Mouse (Mus musculus) adrenal gland, postnatal 14 days (tissue): ENCODE measurements around the gene Igfbp6. TPM values are rescaled to one million over a fixed set of nuclear protein-coding genes. Genes with fewer than 3 reads are reported as not detected.

Source experiments
- DNase-seq: peaks from one replicate; pipeline ENCODE4 v3.0.0; 2021; ENCODE audit warnings: mixed read lengths
- long read RNA-seq, 2 experiments: library from polyadenylated mRNA; stranded (forward); transcript quantifications; one replicate each; pipeline ENCODE4 v2.0.0; 2021
- total RNA-seq: library from RNA; stranded (reverse); gene quantifications from 2 replicates; pipeline ENCODE4 v1.2.3, GENCODE M21; 2021

Igfbp6 gene
- 45.7 and 48.0 TPM in 2 replicates for total RNA-seq
- long read RNA-seq, experiment 1, transcript Igfbp6-201 (4 exons, 1,112 nt): major isoform, 18 of 29 reads
- long read RNA-seq, experiment 1, partial matches to known transcripts: 11 of 29 reads
- long read RNA-seq, experiment 1, other reads (novel, unspliced or antisense): 0 of 29 reads
- long read RNA-seq, experiment 2, transcript Igfbp6-201 (4 exons, 1,112 nt): major isoform, 32 of 51 reads
- long read RNA-seq, experiment 2, partial matches to known transcripts: 19 of 51 reads
- long read RNA-seq, experiment 2, other reads (novel, unspliced or antisense): 0 of 51 reads

GRCm38 (mm10) chr15:102144274-102144711 lies at the start of gene Igfbp6:
Igfbp6 (plus strand) TSS chr15:102144362.
- DNase-seq: no peak

- no peak for DNase-seq
Measured at GRCm38 (mm10) chr15:102094988-102095387, 49.2 kb upstream of the Igfbp6 start.

DNA sequence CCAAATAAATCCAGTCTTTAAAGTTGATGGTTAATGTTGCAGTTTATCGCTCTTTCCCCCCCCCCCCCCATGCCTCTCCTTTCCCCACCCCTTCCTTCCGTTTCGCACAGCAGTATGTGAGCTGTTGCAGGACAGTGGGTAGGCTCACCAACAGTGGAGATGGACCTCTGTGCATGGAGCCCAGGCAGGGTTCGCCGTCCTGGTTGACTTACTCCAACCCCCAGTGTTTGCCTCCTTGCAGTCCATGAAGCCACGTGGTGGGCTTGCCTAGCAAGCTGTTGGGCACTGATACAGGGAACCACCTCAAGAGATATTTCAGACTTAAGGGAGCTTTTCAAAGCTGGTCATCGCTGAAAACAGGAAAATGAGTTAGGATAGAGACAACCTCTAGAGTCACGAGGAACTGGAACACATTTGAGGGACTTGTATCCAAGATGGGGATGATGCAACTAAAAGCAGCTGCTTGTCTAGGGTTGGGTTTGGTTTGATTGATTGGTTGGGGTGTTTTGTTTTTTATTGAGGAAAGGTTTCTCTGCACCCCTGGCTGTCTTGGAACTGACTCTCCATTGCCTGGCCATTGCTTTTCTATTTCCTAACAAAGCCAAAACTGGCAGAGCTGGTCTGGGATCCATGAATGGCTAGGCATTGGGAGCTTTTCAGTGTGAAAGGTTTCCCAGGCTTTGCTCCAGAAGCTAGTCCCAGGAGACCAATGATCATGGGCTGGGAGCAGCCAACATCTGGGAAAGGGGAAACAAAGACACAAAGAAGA lies 46.8 kb upstream of the Igfbp6 start:
- peak; percentile 65 for DNase-seq

GRCm38 (mm10) chr15:102097991-102098555 lies 46.1 kb upstream of the Igfbp6 start:
- DNase-seq: peak; percentile 25

GRCm38 (mm10) chr15:102099260-102099659 lies 44.9 kb upstream of the Igfbp6 start:
- no peak for DNase-seq

DNA sequence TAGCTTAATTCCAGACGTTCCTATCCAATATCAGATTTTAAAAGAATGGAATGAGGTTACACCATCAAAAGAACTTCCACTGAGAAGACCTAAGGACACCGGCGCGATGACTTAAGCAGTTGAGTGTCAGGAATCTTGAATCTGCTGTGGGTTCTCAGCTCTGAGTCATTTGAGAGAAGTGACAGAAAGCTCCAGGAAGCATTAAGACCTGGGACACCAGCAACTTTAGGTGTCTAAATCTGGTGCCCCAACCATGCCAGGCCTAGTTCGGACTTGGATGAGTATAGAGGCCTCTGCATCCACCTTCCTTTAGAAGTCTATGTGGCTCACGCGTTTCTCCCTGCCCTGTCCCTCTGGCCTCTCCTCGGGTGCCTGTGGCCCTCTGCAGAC lies 44.4 kb upstream of the Igfbp6 start:
- no peak for DNase-seq

GRCm38 (mm10) chr15:102100161-102100981 lies 43.8 kb upstream of the Igfbp6 start, which contains the start of gene Tns2:
Tns2 (plus strand) TSS chr15:102100413.
- peak; percentile 93 for DNase-seq

- peak; percentile 61 for DNase-seq
Measured at GRCm38 (mm10) chr15:102100996-102101671, 43.0 kb upstream of the Igfbp6 start.

DNA sequence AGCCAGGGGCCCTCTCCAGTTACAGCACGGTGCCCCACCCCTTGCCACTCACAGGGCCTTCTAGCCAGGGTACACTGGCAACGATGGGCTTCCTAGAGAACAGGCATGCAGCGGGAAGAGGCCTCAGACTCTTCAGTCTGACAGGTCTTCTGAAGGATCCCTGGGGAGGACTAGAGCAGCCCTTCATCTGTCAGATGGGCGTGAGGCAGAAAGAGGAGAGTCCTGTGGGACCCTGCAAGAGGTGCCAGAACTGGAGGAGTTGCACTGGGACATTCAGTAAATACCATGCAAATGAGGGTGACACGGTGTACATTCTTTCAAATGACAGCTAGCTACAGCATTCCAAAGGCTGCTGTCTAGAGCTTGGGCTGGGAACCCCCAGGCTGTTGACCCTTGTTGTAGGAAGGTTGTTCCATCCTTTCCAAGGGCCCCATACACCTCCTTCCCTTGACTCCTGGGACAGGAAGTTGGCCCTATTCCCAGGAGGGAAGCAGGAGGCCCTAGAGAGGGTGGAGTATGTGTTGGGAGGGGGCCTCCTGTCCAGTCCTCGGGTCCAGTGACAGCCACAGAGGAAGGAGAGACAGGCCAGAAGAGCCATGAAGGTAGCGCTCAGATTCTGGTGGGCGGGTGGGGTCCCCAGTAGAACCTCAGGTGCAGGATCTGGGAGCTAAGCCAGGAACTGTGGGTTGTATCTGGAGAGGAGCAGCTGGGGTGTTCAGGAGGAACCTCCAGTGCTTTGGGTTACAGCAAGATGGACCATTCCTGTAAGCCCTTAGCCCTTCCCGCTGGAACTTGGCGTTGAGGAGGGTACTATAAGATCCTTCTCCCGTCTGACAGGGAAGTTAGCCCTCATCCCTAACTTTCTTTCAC lies 42.3 kb upstream of the Igfbp6 start:
- peak; percentile 79 for DNase-seq

GRCm38 (mm10) chr15:102102548-102103121 lies 41.5 kb upstream of the Igfbp6 start:
- peak; percentile 82 for DNase-seq

GRCm38 (mm10) chr15:102103371-102103946 lies 40.7 kb upstream of the Igfbp6 start:
- peak; percentile 66 for DNase-seq

- DNase-seq: peak; percentile 83
Measured at GRCm38 (mm10) chr15:102103947-102104555, 40.1 kb upstream of the Igfbp6 start.

- DNase-seq: peak; percentile 90
Measured at GRCm38 (mm10) chr15:102105360-102105759, 38.8 kb upstream of the Igfbp6 start.

- peak; percentile 56 for DNase-seq
Measured at GRCm38 (mm10) chr15:102105764-102106730, 38.1 kb upstream of the Igfbp6 start.

DNA sequence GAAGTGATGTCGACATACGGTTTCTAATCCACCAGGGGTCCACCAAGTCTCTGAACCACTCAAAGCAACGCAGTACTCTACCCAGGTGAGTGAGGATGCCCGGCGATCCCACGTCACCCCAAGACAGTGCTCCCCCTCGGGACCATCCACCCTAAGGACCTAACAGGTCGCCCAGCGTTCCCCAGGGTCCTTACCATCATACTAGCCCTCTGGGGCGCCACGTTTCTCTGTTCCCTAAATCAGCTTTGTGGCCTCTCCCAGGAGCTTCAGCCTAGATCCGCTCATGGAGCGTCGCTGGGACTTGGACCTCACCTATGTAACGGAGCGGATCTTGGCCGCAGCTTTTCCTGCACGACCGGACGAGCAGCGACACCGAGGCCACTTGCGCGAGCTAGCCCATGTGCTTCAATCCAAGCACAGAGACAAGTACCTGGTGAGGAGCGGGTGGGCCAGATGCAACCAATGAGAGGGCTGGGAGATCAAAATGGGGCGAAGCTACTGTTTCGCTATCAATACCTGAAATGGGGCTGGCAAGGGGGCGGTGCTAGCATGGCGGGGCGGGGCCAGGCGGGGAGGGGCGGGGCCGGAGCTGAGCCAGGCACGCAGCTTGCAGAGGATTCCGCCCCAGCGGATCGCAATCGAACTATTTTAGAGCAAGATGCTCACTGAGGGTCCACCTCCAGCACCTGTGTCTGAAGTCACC lies 37.3 kb upstream of the Igfbp6 start:
- DNase-seq: no peak

DNA sequence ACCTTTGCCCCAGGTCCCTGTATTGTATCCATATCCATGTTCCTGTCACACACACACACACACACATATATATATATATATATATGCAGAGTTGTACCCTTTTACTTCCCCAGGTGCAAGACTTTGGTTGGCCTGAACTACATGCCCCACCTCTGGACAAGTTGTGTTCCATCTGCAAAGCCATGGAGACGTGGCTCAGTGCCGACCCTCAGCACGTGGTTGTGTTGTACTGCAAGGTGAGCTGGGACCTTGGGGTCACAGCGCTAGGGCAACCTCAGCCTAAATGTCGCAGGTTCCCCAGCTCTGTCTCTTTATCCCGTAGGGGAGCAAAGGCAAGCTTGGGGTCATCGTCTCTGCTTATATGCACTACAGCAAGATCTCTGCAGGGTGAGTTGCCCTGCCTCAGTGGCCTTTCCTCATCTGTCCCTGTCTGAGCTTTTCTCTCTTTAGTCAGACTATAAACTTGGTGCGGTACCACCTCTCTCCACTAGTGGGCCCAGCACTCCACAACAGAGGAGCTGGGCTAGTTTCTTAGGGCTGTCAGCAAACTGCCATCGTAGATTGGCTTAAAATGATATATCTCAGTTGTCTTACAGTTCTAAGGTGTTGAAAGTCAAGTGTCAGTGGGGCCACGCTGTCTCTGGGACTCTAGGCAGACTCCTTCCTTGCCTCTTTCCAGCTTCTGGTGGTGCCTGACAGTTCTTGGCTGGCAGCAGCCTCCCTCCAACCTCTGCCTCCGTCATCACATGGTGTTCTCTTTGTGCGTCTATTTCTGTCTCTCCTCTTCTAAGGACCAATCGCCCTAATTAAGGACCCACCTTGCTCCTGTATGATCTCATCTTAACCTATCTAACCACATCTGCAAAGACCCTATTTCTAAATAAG lies 36.2 kb upstream of the Igfbp6 start:
- DNase-seq: peak; percentile 78
